Mouse (Mus musculus) hindbrain, embryonic 12.5 days (tissue): ENCODE results near the gene Calm5. TPM values are rescaled to one million over a fixed set of nuclear protein-coding genes. Genes with fewer than 3 reads are reported as not detected.
"Not testable (repeated sequence)": the region's sequence is repeated elsewhere in the genome, so short reads cannot be mapped to it uniquely, and the experiment has no call there.

Source experiments
- ATAC-seq: fragments of 200-750 bp; cut with Nextera tagmentation; 2 replicates; pipeline ENCODE4 v1.8.0; 2017; ENCODE audit warnings: moderate TSS enrichment; ENCODE audit not compliant: low FRiP score
- H3K27ac ChIP-seq: fragments of 300-500 bp; sonication (generic); 2 replicates; pipeline ENCODE4 v1.5.1; 2016; ENCODE audit warnings: mild to moderate bottlenecking
- H3K27me3 ChIP-seq: fragments of 300-500 bp; sonication (generic); 2 replicates; pipeline ENCODE4 v1.6.1; 2016; ENCODE audit warnings: mild to moderate bottlenecking
- H3K36me3 ChIP-seq: fragments of 300-500 bp; sonication (generic); 2 replicates; pipeline ENCODE4 v1.6.1; 2016; ENCODE audit warnings: mild to moderate bottlenecking
- H3K4me1 ChIP-seq: fragments of 300-500 bp; sonication (generic); 2 replicates; pipeline ENCODE4 v1.6.1; 2016
- H3K4me2 ChIP-seq: fragments of 300-500 bp; sonication (generic); replicated peaks from 2 replicates; pipeline ENCODE4 v1.6.1; 2016; ENCODE audit warnings: mild to moderate bottlenecking
- H3K4me3 ChIP-seq: fragments of 300-500 bp; sonication (generic); 2 replicates; pipeline ENCODE4 v1.5.1; 2016; ENCODE audit warnings: mild to moderate bottlenecking
- H3K9ac ChIP-seq: fragments of 300-500 bp; sonication (generic); 2 replicates; pipeline ENCODE4 v1.6.1; 2016; ENCODE audit warnings: mild to moderate bottlenecking, moderate library complexity
- H3K9me3 ChIP-seq: fragments of 300-500 bp; sonication (generic); replicated peaks from 2 replicates; pipeline ENCODE4 v1.6.1; 2016; ENCODE audit warnings: mild to moderate bottlenecking
- WGBS: fragments of 180-500 bp; shearing (Covaris S2); methylation state at CpG from one replicate; pipeline ENCODE4 v1.1.7; 2016; 5-methylcytosine and 5-hydroxymethylcytosine counted together
- polyA plus RNA-seq: library from polyadenylated mRNA; unstranded; fragments of >200 nt; fragmentation: Nextera tagmentation; extraction: Ambion mirVana; gene quantifications from 2 replicates; pipeline ENCODE4 v1.2.1, GENCODE M21; 2016

The Calm5 gene
- polyA plus RNA-seq, 1 experiment from 2014 or later, result not detected

GRCm38 (mm10) chr13:3895397-3895980 lies 41.5 kb downstream of the Calm5 start:
- no peak overlapping the region for H3K4me3 ChIP-seq
- 86% methylated on average over 8 of the region's 8 CpGs for WGBS
- H3K36me3 ChIP-seq, result no peaks in the 10 kb centered on the region
- H3K9me3 ChIP-seq, result no peaks in the 10 kb centered on the region
- no peak overlapping the region for H3K9ac ChIP-seq
- no peak overlapping the region for H3K4me2 ChIP-seq
- H3K27ac ChIP-seq, result no peak overlapping the region
- H3K4me1 ChIP-seq, result no peaks in the 10 kb centered on the region
- ATAC-seq, result no peak
- no peaks in the 10 kb centered on the region for H3K27me3 ChIP-seq

GRCm38 (mm10) chr13:3896032-3896431 lies 42.1 kb downstream of the Calm5 start:
- Histone ChIP-seq H3K9me3 (no peaks in the 10 kb centered on the region), H3K27me3 (no peaks in the 10 kb centered on the region), H3K4me3 (no peak overlapping the region), H3K4me1 (no peaks in the 10 kb centered on the region), H3K36me3 (no peaks in the 10 kb centered on the region), H3K4me2 (no peak overlapping the region), H3K27ac (no peak overlapping the region), H3K9ac (no peak overlapping the region)
- 91% methylated on average over 6 of the region's 6 CpGs for WGBS
- ATAC-seq, result no peak

GRCm38 (mm10) chr13:3896913-3897312 lies 42.9 kb downstream of the Calm5 start:
- H3K4me2 ChIP-seq, result no peak overlapping the region
- H3K9ac ChIP-seq, result no peak overlapping the region
- 40% methylated on average over 5 of the region's 5 CpGs for WGBS
- ATAC-seq, result no peak
- H3K27me3 ChIP-seq, result no peaks in the 10 kb centered on the region
- no peak overlapping the region for H3K27ac ChIP-seq
- H3K4me1 ChIP-seq, result no peaks in the 10 kb centered on the region
- H3K4me3 ChIP-seq, result no peak overlapping the region
- H3K36me3 ChIP-seq, result no peaks in the 10 kb centered on the region
- no peaks in the 10 kb centered on the region for H3K9me3 ChIP-seq

GRCm38 (mm10) chr13:3898202-3898601 lies 44.2 kb downstream of the Calm5 start:
- not testable (repeated sequence) for H3K36me3 ChIP-seq, H3K4me1 ChIP-seq, H3K27me3 ChIP-seq, H3K27ac ChIP-seq, H3K4me2 ChIP-seq, H3K4me3 ChIP-seq, ATAC-seq, H3K9ac ChIP-seq, H3K9me3 ChIP-seq
- 94% methylated on average over 5 of the region's 5 CpGs for WGBS

GRCm38 (mm10) chr13:3899301-3899700 lies 45.3 kb downstream of the Calm5 start:
- WGBS, result 91% methylated on average over 9 of the region's 9 CpGs
- Histone ChIP-seq H3K9me3 (no peaks in the 10 kb centered on the region), H3K4me1 (no peaks in the 10 kb centered on the region), H3K4me2 (no peak overlapping the region), H3K4me3 (no peak overlapping the region), H3K27ac (no peak overlapping the region), H3K9ac (no peak overlapping the region), H3K36me3 (no peaks in the 10 kb centered on the region), H3K27me3 (no peaks in the 10 kb centered on the region)
- ATAC-seq, result no peak

Other genes starting within 250 kb of the Calm5 start
- 28.6 and 29.4 TPM in 2 replicates for gene Fam208b, start 243.1 kb upstream of the Calm5 start, polyA plus RNA-seq
- 11.4 and 12.9 TPM in 2 replicates for gene Asb13, start 220.1 kb upstream of the Calm5 start, polyA plus RNA-seq
- gene Calml3, start 49.9 kb upstream of the Calm5 start, polyA plus RNA-seq, result 0.16 TPM in 1 of 2 replicates, not detected in the other
- gene Calm4, start 16.4 kb upstream of the Calm5 start, polyA plus RNA-seq, result not detected in 2 replicates
- 38.0 and 56.8 TPM in 2 replicates for gene Net1, start 64.0 kb downstream of the Calm5 start, polyA plus RNA-seq
- gene Tubal3, start 64.1 kb downstream of the Calm5 start, polyA plus RNA-seq, result not detected in 2 replicates
- gene Ucn3, start 91.2 kb downstream of the Calm5 start, polyA plus RNA-seq, result not detected in 2 replicates
- 0.25 and 0.34 TPM in 2 replicates for gene Akr1c14, start 194.8 kb downstream of the Calm5 start, polyA plus RNA-seq